Mouse (Mus musculus) CD4-positive, CD25-positive, alpha-beta regulatory T cell, adult 2 months (primary cell): Measurements from ENCODE around the gene Dynlt1c.
A peak's percentile ranks its signal among the peaks of the same experiment; 100 is the strongest.
"Not testable (repeated sequence)": the region's sequence is repeated elsewhere in the genome, so short reads cannot be mapped to it uniquely, and the experiment has no call there.

Source experiments
- DNase-seq: peaks from one replicate; pipeline ENCODE4 v3.0.0-alpha.2; 2012; ENCODE audit warnings: low read depth, low spot score

Dynlt1c gene

DNA sequence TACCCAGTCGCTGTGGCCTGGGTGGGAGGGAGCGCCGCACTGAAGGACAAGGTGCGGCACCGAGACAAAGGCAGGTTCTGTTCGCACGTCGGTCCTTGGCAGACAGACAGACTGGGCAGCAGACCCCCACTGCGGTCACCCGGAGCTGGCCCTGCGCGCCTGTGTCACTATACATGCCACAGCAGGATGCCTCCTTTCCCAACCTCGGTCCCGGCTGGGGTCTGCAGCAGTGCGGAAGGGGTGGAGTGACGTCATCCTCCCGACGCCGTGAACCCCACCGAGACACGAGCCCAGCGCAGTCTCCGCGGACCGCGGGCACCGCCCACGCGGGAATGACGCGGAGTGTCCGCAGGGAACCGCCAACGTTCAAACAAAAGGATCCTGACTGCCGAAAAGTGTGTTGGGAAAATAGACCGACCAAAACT is 53.6 kb downstream of the Dynlt1c start:
- peak; percentile 80 for DNase-seq

DNA sequence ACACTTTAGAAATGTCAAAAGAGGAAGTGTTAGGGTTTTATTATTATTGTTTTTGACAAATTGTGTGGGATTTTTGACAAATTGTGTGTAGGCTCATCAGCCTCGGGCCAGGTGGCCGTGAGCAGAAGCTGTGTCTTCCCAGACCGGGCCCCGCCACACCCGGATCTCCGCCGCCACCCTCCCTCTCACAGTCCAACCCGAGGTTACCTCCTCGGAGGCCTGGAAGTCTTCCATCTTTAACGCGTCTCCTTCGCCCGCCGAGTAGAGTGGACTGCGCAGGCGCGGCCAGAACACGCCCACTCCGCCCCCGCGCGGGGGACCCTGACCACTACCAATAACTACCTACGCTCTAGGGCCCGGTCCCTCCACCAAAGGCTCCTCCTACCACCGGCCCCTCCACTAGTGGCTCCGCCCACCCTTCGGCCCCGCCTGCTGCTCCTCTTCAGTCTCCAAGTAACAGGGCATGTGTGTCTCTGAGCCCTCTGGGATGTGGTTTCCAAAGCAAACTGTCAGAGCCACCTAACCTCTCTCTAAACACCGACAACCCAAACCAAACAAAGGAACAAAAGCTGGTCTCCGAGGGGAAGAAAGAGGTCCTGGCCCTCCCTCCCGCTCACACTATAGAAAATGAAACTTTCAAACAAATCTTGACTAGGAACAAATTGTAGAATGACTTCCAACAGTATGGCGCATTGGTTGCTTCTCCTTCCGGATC is 54.3 kb downstream of the Dynlt1c start, which contains the start of gene Dynlt1f:
Gene Dynlt1f (minus strand): TSS at position 334 of the 715 bp plus-strand sequence.
- DNase-seq, result peak; percentile 62

DNA sequence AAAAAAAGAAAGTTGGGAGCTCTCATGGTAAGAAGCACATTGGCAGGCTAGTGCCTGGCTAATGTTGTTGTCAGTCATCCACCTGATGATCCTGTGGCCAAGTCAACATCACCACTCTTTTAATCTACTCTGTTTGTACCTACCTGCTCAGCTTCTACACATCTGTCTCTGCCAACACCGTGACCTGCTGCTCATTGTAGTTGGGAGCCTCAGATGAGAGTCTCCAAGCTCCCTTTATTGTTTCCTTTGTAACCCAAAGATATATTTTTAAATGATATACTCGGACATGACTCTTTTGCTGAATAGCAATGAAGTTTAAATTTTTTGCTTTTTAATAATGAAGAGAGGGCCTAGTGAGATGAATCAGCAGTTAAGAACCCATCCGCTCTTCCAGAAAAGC is 55.0 kb downstream of the Dynlt1c start:
- not testable (repeated sequence) for DNase-seq

DNA sequence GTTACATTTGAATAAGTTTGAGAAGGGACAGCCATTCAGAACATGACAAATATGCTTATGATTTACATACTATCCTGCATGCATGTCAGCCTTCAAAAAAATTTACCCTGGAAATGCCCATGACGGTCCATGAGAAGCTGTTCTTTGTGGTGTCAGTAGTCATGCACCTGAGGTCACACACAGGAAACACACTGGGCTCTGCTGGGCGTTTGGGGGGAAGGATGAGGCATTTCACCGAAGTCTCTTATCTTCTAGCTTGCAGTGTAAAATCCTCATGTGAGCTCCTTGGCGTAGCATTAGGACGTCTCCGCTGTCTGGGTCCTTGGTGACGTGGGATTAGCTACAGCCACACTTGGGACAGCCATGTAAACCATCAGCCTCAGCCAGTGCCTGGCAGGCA is 57.3 kb downstream of the Dynlt1c start, which contains the start of gene Sytl3:
Gene Sytl3 (plus strand): TSS at position 293 of the 400 bp plus-strand sequence.
- DNase-seq, result not testable (repeated sequence)
